Mouse (Mus musculus) liver, postnatal 0 days (tissue): Measurements from ENCODE around the gene Tnnt2. TPM values are rescaled to one million over a fixed set of nuclear protein-coding genes. Genes with fewer than 3 reads are reported as not detected.

Experiments
- ATAC-seq: fragments of 200-750 bp; cut with Nextera tagmentation; 2 replicates; pipeline ENCODE4 v1.8.0; 2017; ENCODE audit warnings: mild to moderate bottlenecking, moderate library complexity
- DNase-seq: peaks from one replicate; pipeline ENCODE4 v3.0.0-alpha.2; 2016
- H3K27ac ChIP-seq: fragments of 300-500 bp; sonication (generic); 2 replicates; pipeline ENCODE4 v1.5.1; 2014; ENCODE audit warnings: antibody characterized with exemption, moderate library complexity, mild to moderate bottlenecking, low read depth
- H3K27me3 ChIP-seq: fragments of 300-500 bp; sonication (generic); 2 replicates; pipeline ENCODE4 v1.6.1; 2014; ENCODE audit warnings: low read length, control low read depth, mixed read lengths; ENCODE audit not compliant: insufficient read depth
- H3K36me3 ChIP-seq: fragments of 300-500 bp; sonication (generic); replicated peaks from 2 replicates; pipeline ENCODE4 v1.6.1; 2014; ENCODE audit warnings: mild to moderate bottlenecking, control low read depth, low read length, moderate library complexity, mixed read lengths; ENCODE audit not compliant: insufficient read depth
- H3K4me1 ChIP-seq: fragments of 300-500 bp; sonication (generic); 2 replicates; pipeline ENCODE4 v1.6.1; 2014; ENCODE audit warnings: antibody characterized with exemption, mild to moderate bottlenecking, control low read depth; ENCODE audit not compliant: insufficient read depth
- H3K4me2 ChIP-seq: fragments of 300-500 bp; sonication (generic); 2 replicates; pipeline ENCODE4 v1.6.1; 2014; ENCODE audit warnings: low read depth, mild to moderate bottlenecking, low read length, moderate library complexity, mixed read lengths
- H3K4me3 ChIP-seq: fragments of 300-500 bp; sonication (generic); 2 replicates; pipeline ENCODE4 v1.5.1; 2014; ENCODE audit warnings: low read depth, low read length
- H3K9ac ChIP-seq: fragments of 300-500 bp; sonication (generic); replicated peaks from 2 replicates; pipeline ENCODE4 v1.6.1; 2014; ENCODE audit warnings: mild to moderate bottlenecking, moderate library complexity
- H3K9me3 ChIP-seq: fragments of 300-500 bp; sonication (generic); 2 replicates; pipeline ENCODE4 v1.6.1; 2016; ENCODE audit warnings: mild to moderate bottlenecking, control low read depth, low read length, mixed read lengths
- CTCF ChIP-seq: sonication (generic); IDR thresholded peaks from 2 replicates; pipeline ENCODE4 v1.5.1; 2016; ENCODE audit warnings: antibody characterized with exemption, low read depth
- EP300 ChIP-seq: IDR thresholded peaks from 2 replicates; pipeline ENCODE4 v1.6.1; 2016; ENCODE audit warnings: antibody characterized with exemption, low read depth, mild to moderate bottlenecking
- WGBS: fragments of 180-500 bp; shearing (Covaris S2); extraction: QIAGEN DNeasy Blood & Tissue Kit; methylation state at CpG from one replicate; pipeline ENCODE4 v1.1.7; 2014; ENCODE audit not compliant: insufficient replicate concordance; 5-methylcytosine and 5-hydroxymethylcytosine counted together
- polyA plus RNA-seq: library from polyadenylated mRNA; unstranded; fragments of >200 nt; fragmentation: Nextera tagmentation; extraction: Ambion mirVana; gene quantifications from 2 replicates; pipeline ENCODE4 v1.2.1, GENCODE M21; 2015

Gene Tnnt2
- polyA plus RNA-seq, 1 experiment from 2014 or later: 3.2 TPM

DNA sequence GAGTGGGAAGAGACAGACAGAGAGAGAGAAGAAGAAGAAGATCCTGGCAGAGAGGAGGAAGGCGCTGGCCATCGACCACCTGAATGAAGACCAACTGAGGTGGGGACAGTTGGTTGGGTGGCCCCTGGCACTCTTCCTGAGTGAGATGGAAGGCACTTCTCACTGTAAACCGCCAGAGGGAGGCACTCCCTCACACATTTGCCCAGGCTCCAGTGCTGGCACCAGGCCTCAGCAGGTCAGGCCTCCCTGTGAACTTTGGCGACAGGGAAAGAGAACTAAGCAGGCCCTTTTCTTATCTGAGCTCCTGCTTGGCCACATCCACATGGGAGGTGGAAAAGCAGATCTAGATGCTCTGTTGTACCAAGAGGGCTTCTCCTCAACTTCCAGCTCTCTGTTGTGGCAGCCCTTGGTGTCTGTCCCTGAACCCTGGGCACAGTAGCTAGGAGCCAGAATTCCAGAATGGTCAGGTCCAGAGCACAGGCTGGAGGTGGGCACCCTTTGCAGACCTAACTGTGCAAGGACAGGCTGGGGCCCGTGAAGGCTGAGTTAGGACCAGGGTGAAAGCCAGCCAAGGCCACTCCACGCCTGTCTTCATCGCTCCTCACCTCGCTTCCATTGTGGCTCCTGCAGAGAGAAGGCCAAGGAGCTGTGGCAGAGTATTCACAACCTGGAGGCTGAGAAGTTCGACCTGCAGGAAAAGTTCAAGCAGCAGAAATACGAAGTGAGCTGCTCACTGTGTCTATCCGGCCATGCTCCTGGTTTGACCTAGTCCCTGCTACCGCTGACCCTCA is 14.8 kb downstream of the Tnnt2 start:
- H3K4me1 ChIP-seq: peaks cover 4% of the 10 kb centered on the region; the same call in 1 of the 2 replicates
- ATAC-seq: peak; percentile 50; the same call in 1 of the 2 replicates
- H3K4me2 ChIP-seq: no peak overlapping the region
- WGBS: 65% methylated on average over 12 of the region's 12 CpGs
- H3K27me3 ChIP-seq: no peaks in the 10 kb centered on the region
- peak; percentile 68 for DNase-seq
- no peak overlapping the region for H3K27ac ChIP-seq
- H3K36me3 ChIP-seq: no peaks in the 10 kb centered on the region
- TF ChIP-seq EP300 (no peak), CTCF (peak; percentile 75)
- no peak overlapping the region for H3K4me3 ChIP-seq
- no peak overlapping the region for H3K9ac ChIP-seq
- no peaks in the 10 kb centered on the region for H3K9me3 ChIP-seq

DNA sequence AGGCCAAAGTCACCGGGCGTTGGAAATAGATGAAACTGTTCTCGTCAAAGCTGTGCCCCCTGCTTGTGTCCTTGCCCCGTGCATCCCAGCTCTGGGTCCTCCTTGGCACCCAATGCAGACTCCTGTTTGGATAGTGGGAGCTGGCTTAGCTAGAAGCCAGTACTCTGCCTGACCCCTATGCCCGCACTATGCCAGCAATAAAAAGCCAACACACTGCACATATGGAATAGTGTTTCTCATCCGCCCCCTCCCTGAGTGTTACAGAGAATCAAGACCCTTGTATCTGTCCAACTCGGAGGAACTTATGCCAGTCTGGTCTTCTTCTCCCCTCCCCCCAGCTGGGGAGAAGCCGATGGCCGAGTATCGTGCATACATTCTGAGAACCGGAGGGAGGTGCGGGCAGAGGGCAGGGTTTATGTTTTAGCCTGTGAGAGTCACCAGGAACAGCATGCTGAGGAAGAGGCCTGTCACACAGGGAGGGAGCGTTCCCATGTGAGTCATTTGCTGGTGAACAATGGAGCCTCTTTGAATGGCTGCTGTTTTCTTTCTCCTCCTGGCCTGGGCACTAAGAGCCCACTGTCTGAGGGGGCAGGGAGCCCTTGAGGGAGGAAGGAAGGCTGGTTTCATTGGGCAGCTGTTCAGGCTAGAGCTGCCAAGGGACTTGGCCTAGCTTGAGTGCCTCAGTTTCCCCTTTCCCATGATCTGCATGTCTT is 16.0 kb downstream of the Tnnt2 start:
- Histone ChIP-seq H3K9me3 (no peaks in the 10 kb centered on the region), H3K27me3 (no peaks in the 10 kb centered on the region), H3K36me3 (no peaks in the 10 kb centered on the region), H3K9ac (no peak overlapping the region), H3K4me2 (no peak overlapping the region), H3K27ac (no peak overlapping the region), H3K4me1 (peaks cover 4% of the 10 kb centered on the region; the same call in 1 of the 2 replicates), H3K4me3 (no peak overlapping the region)
- 53% methylated on average over 13 of the region's 13 CpGs for WGBS
- DNase-seq (no peak), ATAC-seq (no peak)
- TF ChIP-seq EP300 (no peak), CTCF (no peak)

DNA sequence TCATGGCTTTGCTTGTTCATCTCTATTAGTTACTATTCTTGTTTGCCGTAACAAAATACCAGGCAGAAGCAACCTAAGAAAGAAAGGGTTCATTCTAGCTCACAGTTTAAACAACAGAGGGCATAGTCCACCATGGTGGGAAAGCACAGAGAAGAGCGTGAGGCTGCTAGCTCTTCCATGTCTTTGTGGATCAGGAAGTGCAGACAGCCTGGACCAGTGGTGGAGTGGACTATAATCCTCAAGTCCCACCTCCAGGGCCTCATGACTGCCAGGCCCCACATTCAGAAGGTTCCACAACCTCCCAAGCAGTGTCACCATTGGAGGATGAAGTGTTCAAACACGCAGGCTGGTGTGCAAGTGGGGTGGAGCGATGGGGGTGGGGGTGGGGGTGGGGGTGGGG is 17.0 kb downstream of the Tnnt2 start:
- Histone ChIP-seq H3K4me1 (peaks cover 4% of the 10 kb centered on the region; the same call in 1 of the 2 replicates), H3K27me3 (no peaks in the 10 kb centered on the region), H3K36me3 (no peaks in the 10 kb centered on the region), H3K9ac (no peak overlapping the region), H3K4me2 (no peak overlapping the region), H3K27ac (no peak overlapping the region), H3K9me3 (no peaks in the 10 kb centered on the region), H3K4me3 (no peak overlapping the region)
- DNase-seq (no peak), ATAC-seq (no peak)
- TF ChIP-seq CTCF (no peak), EP300 (no peak)
- 74% methylated on average over 4 of the region's 4 CpGs for WGBS

DNA sequence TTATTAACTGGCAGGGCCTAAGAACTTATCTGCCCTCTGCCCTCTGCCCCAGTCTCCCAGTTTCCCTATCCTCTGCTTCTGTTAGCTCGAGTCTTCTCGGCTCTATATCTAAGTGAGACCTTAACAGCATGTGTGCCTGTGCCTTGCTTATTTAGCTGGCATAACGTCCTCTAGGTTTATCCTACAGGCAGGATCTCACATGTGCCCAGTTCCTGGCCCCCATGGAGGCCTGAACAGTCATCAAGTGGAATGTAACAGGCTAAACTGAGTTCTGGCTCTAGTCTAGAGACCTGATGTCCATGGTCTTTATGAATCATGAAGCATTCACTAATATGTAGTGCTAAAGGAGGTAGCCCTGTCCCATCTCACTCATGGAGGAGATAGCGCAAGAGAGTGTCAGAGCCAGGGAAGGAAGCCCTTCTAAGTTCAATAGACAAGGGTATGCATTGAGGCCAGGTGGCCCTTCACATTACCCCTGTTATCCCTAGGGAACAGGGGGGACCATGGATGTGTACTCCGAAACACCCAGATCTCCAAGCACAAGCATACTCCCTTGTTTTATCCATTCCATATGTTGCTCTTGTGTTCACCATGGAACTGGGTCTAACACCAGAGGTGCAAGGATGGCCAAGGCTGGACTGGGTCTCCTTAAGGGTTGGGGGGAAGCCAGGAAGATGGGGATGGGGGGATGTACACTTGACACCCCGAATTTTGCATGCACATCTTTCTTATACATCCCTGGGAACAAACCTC is 18.6 kb downstream of the Tnnt2 start:
- WGBS: 71% methylated on average over 6 of the region's 6 CpGs
- Histone ChIP-seq H3K9me3 (no peaks in the 10 kb centered on the region), H3K36me3 (no peaks in the 10 kb centered on the region), H3K4me3 (no peak overlapping the region), H3K4me1 (peaks cover 4% of the 10 kb centered on the region; the same call in 1 of the 2 replicates), H3K4me2 (no peak overlapping the region), H3K27me3 (no peaks in the 10 kb centered on the region), H3K27ac (no peak overlapping the region), H3K9ac (no peak overlapping the region)
- DNase-seq (no peak), ATAC-seq (no peak)
- TF ChIP-seq EP300: no peak
- no peak for TF ChIP-seq CTCF

DNA sequence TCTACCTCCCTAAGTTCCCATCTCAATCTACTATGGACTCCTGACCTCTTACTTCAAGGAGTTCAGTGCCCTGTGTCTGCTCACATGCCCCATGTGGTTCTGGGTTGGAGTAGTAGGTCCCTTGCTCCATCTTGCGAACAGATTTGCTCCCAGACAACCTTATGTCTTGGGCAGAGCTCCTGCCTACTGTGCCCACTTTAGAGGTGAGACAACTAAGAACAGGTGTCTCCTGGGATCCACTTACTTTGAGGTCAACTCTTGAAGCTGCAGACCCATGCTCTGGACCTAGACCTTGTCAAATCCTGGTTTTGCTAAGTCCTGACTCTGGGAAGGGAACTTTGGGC is 19.2 kb downstream of the Tnnt2 start:
- Histone ChIP-seq H3K4me2 (no peak overlapping the region), H3K9me3 (no peaks in the 10 kb centered on the region), H3K36me3 (no peaks in the 10 kb centered on the region), H3K27ac (no peak overlapping the region), H3K27me3 (no peaks in the 10 kb centered on the region), H3K4me1 (peaks cover 4% of the 10 kb centered on the region; the same call in 1 of the 2 replicates), H3K9ac (no peak overlapping the region), H3K4me3 (no peak overlapping the region)
- DNase-seq: no peak
- 89% methylated on average over 1 of the region's 1 CpGs for WGBS
- TF ChIP-seq CTCF (no peak), EP300 (no peak)
- ATAC-seq: no peak

DNA sequence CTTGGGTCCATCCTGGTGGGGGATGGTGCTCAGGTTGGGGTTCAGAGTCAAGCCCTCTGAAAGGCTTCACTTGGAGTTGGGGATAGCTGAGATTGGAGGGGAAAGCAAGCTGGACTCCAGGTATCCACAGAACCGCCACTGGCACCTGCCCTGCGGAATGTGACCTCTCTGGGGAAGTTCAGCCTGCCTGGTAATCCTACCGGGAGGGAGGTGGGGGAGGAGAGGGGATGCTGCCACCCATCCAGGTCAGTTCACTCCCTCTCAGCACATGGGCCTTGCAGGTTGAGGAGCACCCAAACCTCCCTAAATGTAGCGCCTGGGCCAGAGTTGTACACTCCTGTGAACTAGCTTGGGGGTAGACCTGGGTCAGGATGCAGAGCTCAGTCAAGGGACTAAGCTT is 19.9 kb downstream of the Tnnt2 start:
- TF ChIP-seq CTCF: no peak
- TF ChIP-seq EP300: no peak
- 84% methylated on average over 4 of the region's 4 CpGs for WGBS

More for the DNA sequence above, 19.9 kb downstream of the Tnnt2 start:
- Histone ChIP-seq H3K36me3 (no peaks in the 10 kb centered on the region), H3K4me3 (no peak overlapping the region), H3K4me2 (no peak overlapping the region), H3K4me1 (peaks cover 4% of the 10 kb centered on the region; the same call in 1 of the 2 replicates), H3K27ac (no peak overlapping the region), H3K9me3 (no peaks in the 10 kb centered on the region), H3K27me3 (no peaks in the 10 kb centered on the region), H3K9ac (no peak overlapping the region)
- DNase-seq: no peak
- ATAC-seq: no peak
